Mouse (Mus musculus) spleen, postnatal 10 days (tissue): ENCODE results near the gene Bmper.

Source experiments
- DNase-seq, 2 experiments: peaks; one replicate each; pipeline ENCODE4 v3.0.0; 2021 to 2022; ENCODE audit warnings: low spot score in 2 of 2

Bmper gene

GRCm38 (mm10) chr9:23364047-23364446 is 141.2 kb downstream of the Bmper start:
- DNase-seq = no peak

DNA sequence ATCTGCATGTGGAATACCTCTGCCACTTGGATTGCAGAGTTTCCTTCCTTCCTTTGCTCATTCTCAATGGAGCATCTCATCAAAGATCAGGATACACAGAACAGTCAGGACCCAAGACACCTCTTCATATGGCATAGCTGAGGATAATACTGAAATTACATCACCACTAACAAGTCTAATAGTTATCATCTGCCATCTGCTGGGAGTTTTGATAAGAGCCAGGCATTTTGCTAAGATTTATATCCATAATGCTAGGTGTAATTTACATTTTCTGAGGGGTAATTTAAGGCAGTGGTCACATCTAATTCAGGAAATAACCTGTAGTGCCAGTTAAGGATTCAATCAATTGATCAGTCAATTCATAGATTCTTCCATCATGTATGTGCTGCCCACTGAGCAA is 145.2 kb downstream of the Bmper start:
- no peak for DNase-seq

DNA sequence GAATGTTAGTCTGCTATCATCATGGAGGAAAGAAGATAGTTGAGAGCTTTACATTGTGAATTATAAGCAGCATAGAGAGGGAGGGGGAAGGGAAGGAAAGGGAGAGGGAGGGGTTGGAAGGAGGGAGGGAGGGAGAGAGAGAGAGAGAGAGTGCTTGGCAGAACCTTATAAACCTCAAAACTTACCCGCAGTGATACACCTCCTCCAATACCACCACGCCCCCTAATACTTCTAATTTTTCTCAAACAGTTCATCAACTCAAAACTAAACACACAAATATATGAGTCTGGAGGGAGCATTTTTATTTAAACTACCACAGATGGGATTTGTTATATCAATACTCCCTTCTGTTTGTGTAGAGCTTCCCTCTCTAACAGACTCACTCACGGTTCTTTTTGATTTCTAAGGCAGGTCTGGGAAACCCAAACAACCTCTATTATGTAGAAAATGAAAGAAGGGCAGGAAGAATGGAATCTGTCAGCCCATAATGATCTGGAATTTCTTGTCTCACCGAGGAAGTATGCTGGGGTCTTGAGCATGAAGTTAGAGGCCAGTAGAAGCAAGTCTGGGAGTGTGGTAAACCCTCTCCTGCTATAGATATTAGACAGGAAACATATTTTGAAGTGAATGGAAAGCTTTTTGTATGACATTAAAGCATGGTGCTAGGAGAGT is 152.0 kb downstream of the Bmper start:
- DNase-seq = no peak

GRCm38 (mm10) chr9:23377831-23378730 is 155.2 kb downstream of the Bmper start:
- DNase-seq = no peak

GRCm38 (mm10) chr9:23378731-23379170 is 155.9 kb downstream of the Bmper start:
- peak in 1 of 2 experiments; percentile 12 for DNase-seq

- no peak for DNase-seq
Measured at GRCm38 (mm10) chr9:23380171-23380835, 157.4 kb downstream of the Bmper start.

- DNase-seq = no peak
Measured at GRCm38 (mm10) chr9:23383291-23383690, 160.4 kb downstream of the Bmper start.

GRCm38 (mm10) chr9:23383837-23384236 is 161.0 kb downstream of the Bmper start:
- DNase-seq = no peak

DNA sequence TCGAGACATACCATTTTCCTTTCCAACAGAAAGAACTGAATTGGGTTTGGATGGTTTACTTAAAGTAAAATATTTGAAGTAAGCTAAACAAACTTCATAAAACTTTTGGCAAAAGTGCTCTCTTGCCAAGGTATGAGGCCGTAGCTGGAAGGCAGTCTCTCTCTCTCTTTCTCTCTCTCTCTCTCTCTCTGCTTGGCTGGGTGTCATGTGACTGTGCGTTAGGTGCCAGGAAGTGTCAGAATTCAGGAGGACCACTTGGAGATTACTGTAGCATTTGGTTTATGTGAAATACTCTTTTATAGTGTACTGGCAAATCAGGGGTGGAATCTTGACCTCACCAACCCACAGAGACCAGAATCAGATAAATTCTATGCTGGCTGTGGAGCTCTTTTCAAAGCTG is 162.0 kb downstream of the Bmper start:
- DNase-seq = no peak

- DNase-seq = no peak
Measured at GRCm38 (mm10) chr9:23386201-23386600, 163.3 kb downstream of the Bmper start.

DNA sequence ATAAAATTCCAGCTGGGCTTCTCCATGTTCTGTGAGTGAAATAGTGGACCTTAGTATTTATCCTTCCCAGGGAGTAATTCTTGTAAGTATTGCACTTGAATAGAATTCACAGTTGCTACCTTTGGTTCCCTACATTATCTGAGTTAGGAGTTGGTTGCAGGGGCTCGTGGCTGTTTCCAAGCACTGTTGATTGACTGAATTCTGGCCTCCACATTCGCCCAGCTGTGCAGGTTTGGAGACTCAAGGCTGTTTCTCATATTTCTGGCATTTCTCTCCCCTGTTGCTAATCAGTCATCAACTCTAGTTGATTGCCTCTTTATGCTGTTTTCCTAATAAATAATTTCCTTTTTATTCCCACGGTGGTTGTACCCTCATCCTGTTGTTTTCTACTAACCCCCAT is 167.2 kb downstream of the Bmper start:
- no peak for DNase-seq

GRCm38 (mm10) chr9:23394652-23395317 is 171.9 kb downstream of the Bmper start:
- no peak for DNase-seq

DNA sequence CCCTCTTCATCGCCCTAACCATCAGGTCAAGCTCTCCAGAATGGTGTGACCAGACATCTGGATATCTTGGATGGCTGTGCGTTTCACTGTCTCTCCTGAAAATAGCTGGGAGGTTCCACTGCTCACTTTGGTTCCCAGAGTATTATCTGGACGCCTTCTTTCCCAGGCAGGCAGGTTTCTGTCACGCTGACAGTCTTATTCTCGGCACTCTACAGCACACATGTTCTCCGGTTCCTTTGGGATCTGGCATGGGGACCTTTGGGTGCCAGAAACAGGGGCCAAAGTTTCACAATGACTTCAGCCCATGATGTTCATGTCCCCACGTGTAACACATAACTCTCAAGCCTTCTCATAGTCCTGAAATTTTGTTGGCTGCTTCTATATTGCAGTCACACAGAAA is 173.3 kb downstream of the Bmper start:
- no peak for DNase-seq

DNA sequence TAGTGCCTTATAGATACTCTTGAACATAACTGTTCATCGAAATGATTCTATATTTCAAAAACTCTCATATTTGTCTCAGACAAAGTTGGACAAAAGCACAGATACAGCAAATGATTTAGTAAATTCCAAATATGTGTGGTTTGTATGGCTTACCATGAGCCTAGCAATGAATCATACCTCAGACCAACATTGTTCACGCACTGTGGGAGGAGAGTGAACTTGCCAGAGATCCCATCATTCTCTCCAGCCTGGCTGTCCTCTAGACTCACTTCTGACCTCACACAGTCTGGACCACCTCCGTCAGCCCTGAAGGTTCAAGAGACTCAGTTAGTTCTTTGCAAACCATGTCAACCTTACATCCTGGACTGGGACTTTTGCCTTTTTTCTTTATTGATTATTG is 175.0 kb downstream of the Bmper start:
- no peak for DNase-seq

DNA sequence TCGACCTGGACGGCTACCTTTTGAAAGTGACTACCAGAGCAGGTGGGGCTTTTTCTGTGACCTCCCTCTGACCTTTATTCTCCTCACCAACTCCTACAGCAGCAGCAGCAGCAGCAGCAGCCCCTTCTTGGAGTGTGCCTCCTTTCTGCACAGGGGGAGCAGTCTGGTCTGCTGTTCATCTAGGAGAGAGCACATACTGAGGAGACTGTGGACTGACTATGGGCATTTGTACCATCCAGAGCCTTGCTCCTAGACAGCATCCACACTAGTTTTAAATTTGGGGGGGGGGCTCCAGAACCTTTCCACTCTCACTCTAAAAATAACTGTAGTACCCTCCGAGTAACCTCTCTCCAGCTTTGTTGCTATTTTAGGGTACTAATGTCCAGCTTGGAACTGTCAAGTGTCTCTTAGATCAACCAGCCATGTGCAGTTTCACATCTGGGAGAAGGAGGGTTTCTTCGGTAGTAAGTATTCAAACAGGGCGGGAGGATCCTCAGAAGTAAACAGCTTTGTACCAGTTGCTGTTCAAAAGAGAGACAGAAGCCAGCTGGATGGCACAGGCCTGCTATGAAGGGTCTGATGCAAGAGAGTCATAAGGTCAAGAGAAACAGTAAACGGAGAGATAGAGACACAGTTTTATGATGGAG is 176.9 kb downstream of the Bmper start:
- no peak for DNase-seq

GRCm38 (mm10) chr9:23407416-23407815 is 184.5 kb downstream of the Bmper start:
- DNase-seq = no peak

- no peak for DNase-seq
Measured at GRCm38 (mm10) chr9:23407935-23408781, 185.3 kb downstream of the Bmper start.

DNA sequence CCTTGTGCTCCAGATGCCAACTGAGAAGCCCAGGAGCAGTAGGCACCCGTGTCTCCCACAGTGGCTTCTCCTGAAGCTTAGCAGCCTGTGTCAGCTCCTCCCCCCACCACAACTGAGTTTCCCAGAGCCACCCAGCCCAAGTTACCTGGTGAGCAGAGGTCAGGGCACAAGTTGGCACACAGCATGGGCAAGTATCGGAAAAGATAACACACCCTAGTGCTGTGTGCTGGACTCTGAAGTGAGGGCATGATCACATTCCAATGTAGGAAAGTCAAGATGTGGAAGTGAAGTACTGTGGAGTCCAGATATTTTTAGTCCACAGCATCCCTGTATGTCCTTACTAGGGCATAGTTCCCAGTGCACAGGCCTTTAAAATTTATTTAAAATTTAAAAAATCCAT is 187.7 kb downstream of the Bmper start:
- no peak for DNase-seq

DNA sequence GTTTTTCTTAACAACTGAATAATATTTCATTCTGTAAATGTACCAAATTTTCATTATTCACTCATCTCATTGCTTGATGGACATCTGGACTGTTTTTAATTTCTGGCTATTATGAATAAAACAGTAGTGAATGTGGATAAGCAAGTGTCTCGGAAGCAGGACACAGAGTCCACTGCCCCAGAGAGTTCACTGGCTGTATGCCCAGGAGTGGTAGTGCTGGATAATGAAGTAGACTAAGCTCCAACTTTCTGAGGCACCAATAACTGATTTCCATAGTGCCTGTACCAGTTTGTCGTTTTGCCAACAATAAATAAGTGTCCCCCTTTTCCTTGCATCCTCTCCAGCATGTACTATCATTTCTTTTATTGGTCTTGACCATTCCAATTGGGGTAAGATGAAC is 190.1 kb downstream of the Bmper start:
- DNase-seq = no peak

GRCm38 (mm10) chr9:23419107-23419506 is 196.2 kb downstream of the Bmper start:
- DNase-seq = no peak

GRCm38 (mm10) chr9:23423748-23424147 is 200.9 kb downstream of the Bmper start:
- DNase-seq = no peak
